Mouse (Mus musculus): Measurements from ENCODE around the gene Slc35e2.

DNA sequence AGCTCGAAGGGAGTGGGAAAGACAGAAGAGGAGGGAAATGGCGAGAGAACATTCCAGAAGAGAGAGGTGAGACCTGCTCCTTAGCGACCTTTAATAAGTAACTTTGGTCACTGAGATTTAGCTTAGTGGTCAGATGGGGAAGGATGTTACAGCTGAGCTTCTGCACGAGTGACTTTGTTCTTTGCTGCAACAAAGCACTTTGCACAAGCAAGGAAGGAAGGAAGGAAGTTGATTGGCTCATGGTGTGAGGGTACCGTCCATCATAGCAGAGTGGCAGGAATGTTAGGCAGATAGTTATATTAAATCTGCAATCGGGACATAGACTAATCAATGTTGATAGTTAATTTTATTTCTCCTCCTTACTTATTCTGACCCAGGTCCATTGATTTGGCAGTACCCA is 29.1 kb downstream of the Slc35e2 start:
- TF ChIP-seq POLR2A (IDR thresholded peaks at IDR 0.05; ENCODE audit: extremely low read depth, insufficient read depth, low read length) (no peak), CTCF (IDR thresholded peaks at IDR 0.05; ENCODE audit: extremely low read depth, insufficient read depth, low read length) (no peak)

All from cortical plate, adult 2 months (tissue).